Mouse (Mus musculus): ENCODE measurements around the gene Sugp1.

DNA sequence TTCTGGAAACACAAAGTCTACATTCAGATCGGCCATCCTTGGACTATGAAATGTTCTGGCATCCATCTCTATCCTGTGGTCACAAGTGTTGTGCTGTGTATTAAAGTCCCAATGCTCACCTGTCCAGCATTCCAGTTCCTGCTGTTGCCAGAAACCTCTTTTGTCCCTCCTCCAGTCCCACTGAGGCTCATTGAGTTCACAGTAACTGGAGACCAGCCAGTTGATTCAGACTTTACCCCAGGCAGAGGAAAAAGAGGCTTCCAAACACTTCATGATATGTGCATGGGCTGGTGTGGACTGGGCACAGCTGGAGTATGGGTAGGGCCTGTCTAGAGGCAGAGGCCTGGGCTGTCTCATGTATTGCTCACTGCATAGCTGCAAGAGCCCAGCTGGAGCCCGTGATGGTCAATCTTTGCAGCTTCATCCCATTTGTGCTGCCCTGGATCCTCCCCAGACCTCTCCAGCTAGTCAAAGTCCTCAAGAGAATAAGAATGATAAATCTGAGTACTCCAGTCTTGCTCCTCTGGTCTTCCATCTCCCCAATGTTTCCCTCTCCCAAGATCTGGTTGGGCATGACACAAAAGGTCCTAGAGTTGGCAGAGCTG is 29.3 kb downstream of the Sugp1 start:
- TF ChIP-seq POLR2A (IDR thresholded peaks at IDR 0.05; ENCODE audit: insufficient read length, low read depth) (no peak), USF1 (IDR thresholded peaks at IDR 0.05; ENCODE audit: low read depth) (no peak), E2F4 (IDR thresholded peaks at IDR 0.05; ENCODE audit: insufficient read depth) (no peak), POLR2AphosphoS2 (IDR thresholded peaks at IDR 0.05; ENCODE audit: insufficient read length, low read depth) (no peak), CEBPB (IDR thresholded peaks at IDR 0.05; ENCODE audit: insufficient read depth, poor library complexity, severe bottlenecking) (no peak), TCF3 (IDR thresholded peaks at IDR 0.05; ENCODE audit: insufficient read length, low read depth) (no peak), REST (IDR thresholded peaks at IDR 0.05; ENCODE audit: insufficient read depth, insufficient read length) (no peak), MAX (IDR thresholded peaks at IDR 0.05; ENCODE audit: low read depth) (no peak), MYOG (IDR thresholded peaks at IDR 0.05; ENCODE audit: control insufficient read depth in 1 of 3, insufficient read depth in 1 of 3, insufficient read length in 2 of 3, low read depth in 2 of 3) (no peak), TCF12 (IDR thresholded peaks at IDR 0.05; ENCODE audit: insufficient read depth, poor library complexity, severe bottlenecking) (no peak), MYOD1 (IDR thresholded peaks at IDR 0.05; ENCODE audit: control insufficient read depth in 1 of 3, insufficient read length in 2 of 3, low read depth in 2 of 3) (no peak)
